In the genomic region with DNA sequence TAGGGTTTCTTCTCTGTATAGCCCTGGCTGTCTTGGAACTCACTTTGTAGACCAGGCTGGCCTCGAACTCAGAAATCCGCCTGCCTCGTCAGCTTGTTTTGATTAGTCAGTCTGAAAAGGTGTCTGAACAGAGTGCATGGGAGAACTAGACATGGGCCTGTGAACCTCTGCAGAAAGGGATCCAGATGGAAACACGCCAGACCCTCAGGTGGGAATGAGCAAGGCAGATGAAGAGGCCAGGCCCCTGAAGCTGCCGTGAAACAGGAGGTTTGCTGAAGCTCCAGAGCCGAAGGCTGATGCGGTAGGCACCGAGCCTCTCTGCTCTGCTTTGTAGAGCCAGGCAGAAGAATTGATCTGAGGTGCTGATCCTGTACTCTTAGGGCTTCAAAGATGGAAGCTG, we compare ENCODE assay signal across 13 mouse cellular contexts. TPM values are rescaled to one million over a fixed set of nuclear protein-coding genes. Genes with fewer than 3 reads are reported as not detected.
DNase-seq lines count a peak whose midpoint lies in the region; ATAC-seq and TF ChIP-seq lines count a peak whose summit lies in the region.
"Had no signal": no experiment of that assay in that cellular context is flagged by ENCODE, and none has a peak within 500 bp of the region (broad histone marks: within the 10 kb centered on the region; RNA-seq: fewer than 3 reads in every experiment).

No protein-coding gene starts in this region.

- TF ChIP-seq CTCF in hindbrain, postnatal 0 days (IDR thresholded peaks at IDR 0.05; ENCODE audit: low read depth), result no peak
- TF ChIP-seq CTCF in lung, postnatal 0 days (IDR thresholded peaks at IDR 0.05), result no peak

- H3K4me3 ChIP-seq in midbrain, embryonic 11.5 days (ENCODE audit: low read depth, low read length), result no peak overlapping the region
- no peak overlapping the region for H3K4me3 ChIP-seq in midbrain, embryonic 10.5 days
- H3K4me3 ChIP-seq in forebrain, embryonic 13.5 days, result no peak overlapping the region
- H3K4me3 ChIP-seq in hindbrain, postnatal 0 days (ENCODE audit: low read length), result no peak overlapping the region
- no peak overlapping the region; the same call in 1 of the 2 replicates for H3K4me3 ChIP-seq in neural tube, embryonic 13.5 days
- H3K4me3 ChIP-seq in heart, embryonic 10.5 days, result no peak overlapping the region
- no peak overlapping the region for H3K4me3 ChIP-seq in lung, postnatal 0 days (ENCODE audit: low read depth, low read length)
- H3K4me3 ChIP-seq: heart, embryonic 12.5 days; liver, embryonic 13.5 days had no signal

- H3K27me3 ChIP-seq in midbrain, embryonic 11.5 days (ENCODE audit: control insufficient read depth, insufficient read depth, low read length), result no peaks in the 10 kb centered on the region
- H3K27me3 ChIP-seq in midbrain, embryonic 10.5 days (ENCODE audit: low read depth, poor library complexity, severe bottlenecking), result no peaks in the 10 kb centered on the region
- H3K27me3 ChIP-seq in forebrain, embryonic 13.5 days, result no peaks in the 10 kb centered on the region
- no peaks in the 10 kb centered on the region; the same call in 1 of the 2 replicates for H3K27me3 ChIP-seq in hindbrain, postnatal 0 days (ENCODE audit: insufficient read depth, low read length)
- no peaks in the 10 kb centered on the region for H3K27me3 ChIP-seq in neural tube, embryonic 13.5 days
- no peaks in the 10 kb centered on the region for H3K27me3 ChIP-seq in heart, embryonic 10.5 days (ENCODE audit: insufficient read depth, poor library complexity, severe bottlenecking)
- H3K27me3 ChIP-seq in lung, postnatal 0 days (replicated peaks; ENCODE audit: insufficient read depth, low read length), result no peaks in the 10 kb centered on the region
- H3K27me3 ChIP-seq: heart, embryonic 12.5 days had no signal

- no peak for TF ChIP-seq EP300 in lung, postnatal 0 days (IDR thresholded peaks at IDR 0.05)

- no peak for DNase-seq in midbrain, embryonic 11.5 days (ENCODE audit: low spot score, missing footprints)
- no peak for DNase-seq in midbrain, embryonic 10.5 days (ENCODE audit: low spot score)
- DNase-seq in hindbrain, postnatal 0 days (ENCODE audit: low spot score), result no peak
- no peak for DNase-seq in heart, embryonic 10.5 days (ENCODE audit: low spot score)
- no peak for DNase-seq in heart, adult 11 months
- DNase-seq in lung, postnatal 0 days (ENCODE audit: low spot score), result no peak
- DNase-seq: liver, embryonic 13.5 days; right cerebral cortex, postnatal 14 days had no signal

- H3K36me3 ChIP-seq in midbrain, embryonic 11.5 days (ENCODE audit: control insufficient read depth, insufficient read depth, low read length), result peaks cover 7% of the 10 kb centered on the region
- H3K36me3 ChIP-seq in midbrain, embryonic 10.5 days, result peaks cover 52% of the 10 kb centered on the region
- peaks cover 35% of the 10 kb centered on the region for H3K36me3 ChIP-seq in forebrain, embryonic 13.5 days (ENCODE audit: poor library complexity, severe bottlenecking)
- H3K36me3 ChIP-seq in hindbrain, postnatal 0 days (ENCODE audit: insufficient read depth, low read length), result peaks cover 18% of the 10 kb centered on the region; the same call in 1 of the 2 replicates
- H3K36me3 ChIP-seq in neural tube, embryonic 13.5 days, result peaks cover 31% of the 10 kb centered on the region
- peaks cover 44% of the 10 kb centered on the region for H3K36me3 ChIP-seq in heart, embryonic 10.5 days
- no peaks in the 10 kb centered on the region; the same call in 1 of the 2 replicates for H3K36me3 ChIP-seq in lung, postnatal 0 days (ENCODE audit: insufficient read depth, low read length)

- peak overlapping the region; percentile 48; the same call in 1 of the 2 replicates for H3K27ac ChIP-seq in midbrain, embryonic 11.5 days (ENCODE audit: low read depth, low read length)
- H3K27ac ChIP-seq in midbrain, embryonic 10.5 days (replicated peaks), result no peak overlapping the region
- H3K27ac ChIP-seq in forebrain, embryonic 13.5 days, result peak overlapping the region; percentile 68
- H3K27ac ChIP-seq in hindbrain, postnatal 0 days, result peak overlapping the region; percentile 48; the same call in 1 of the 2 replicates
- peak overlapping the region; percentile 81 for H3K27ac ChIP-seq in neural tube, embryonic 13.5 days (replicated peaks)
- no peak overlapping the region for H3K27ac ChIP-seq in heart, embryonic 10.5 days
- no peak overlapping the region for H3K27ac ChIP-seq in lung, postnatal 0 days (ENCODE audit: low read length)
- H3K27ac ChIP-seq: liver, embryonic 13.5 days had no signal

- no peak overlapping the region for H3K4me2 ChIP-seq in midbrain, embryonic 11.5 days
- no peak overlapping the region for H3K4me2 ChIP-seq in forebrain, embryonic 13.5 days
- no peak overlapping the region for H3K4me2 ChIP-seq in hindbrain, postnatal 0 days (ENCODE audit: low read depth, low read length)
- no peak overlapping the region for H3K4me2 ChIP-seq in neural tube, embryonic 13.5 days
- no peak overlapping the region for H3K4me2 ChIP-seq in lung, postnatal 0 days (replicated peaks; ENCODE audit: low read depth, low read length)
- H3K4me2 ChIP-seq: heart, embryonic 12.5 days; liver, embryonic 13.5 days had no signal

- no peaks in the 10 kb centered on the region for H3K9me3 ChIP-seq in midbrain, embryonic 11.5 days (ENCODE audit: control insufficient read depth, low read length)
- no peaks in the 10 kb centered on the region for H3K9me3 ChIP-seq in midbrain, embryonic 10.5 days (replicated peaks)
- H3K9me3 ChIP-seq in forebrain, embryonic 13.5 days (replicated peaks), result no peaks in the 10 kb centered on the region
- no peaks in the 10 kb centered on the region for H3K9me3 ChIP-seq in hindbrain, postnatal 0 days (ENCODE audit: low read length)
- no peaks in the 10 kb centered on the region for H3K9me3 ChIP-seq in neural tube, embryonic 13.5 days
- no peaks in the 10 kb centered on the region for H3K9me3 ChIP-seq in heart, embryonic 10.5 days
- H3K9me3 ChIP-seq in lung, postnatal 0 days (ENCODE audit: low read length), result no peaks in the 10 kb centered on the region
- H3K9me3 ChIP-seq: heart, embryonic 12.5 days; liver, embryonic 13.5 days had no signal

- no peak overlapping the region for H3K9ac ChIP-seq in midbrain, embryonic 11.5 days (ENCODE audit: low read length)
- H3K9ac ChIP-seq in forebrain, embryonic 13.5 days, result 0 out of 2 replicates have a peak overlapping the region, but pooled peaks have one; percentile 8
- 0 out of 2 replicates have a peak overlapping the region, but pooled peaks have one; percentile 24 for H3K9ac ChIP-seq in hindbrain, postnatal 0 days (replicated peaks; ENCODE audit: low read length)
- peak overlapping the region; percentile 55 for H3K9ac ChIP-seq in neural tube, embryonic 13.5 days
- H3K9ac ChIP-seq in lung, postnatal 0 days (replicated peaks; ENCODE audit: low read depth), result no peak overlapping the region
- H3K9ac ChIP-seq: heart, embryonic 12.5 days; liver, embryonic 13.5 days had no signal

- WGBS in midbrain, embryonic 11.5 days, result 86% methylated on average over 8 of the region's 8 CpGs
- WGBS in midbrain, embryonic 10.5 days, result 88% methylated on average over 8 of the region's 8 CpGs
- WGBS in forebrain, embryonic 13.5 days, result 80% methylated on average over 8 of the region's 8 CpGs
- WGBS in hindbrain, postnatal 0 days, result 79% methylated on average over 8 of the region's 8 CpGs
- WGBS in neural tube, embryonic 13.5 days, result 85% methylated on average over 8 of the region's 8 CpGs
- 81% methylated on average over 8 of the region's 8 CpGs for WGBS in heart, embryonic 10.5 days
- 82% methylated on average over 8 of the region's 8 CpGs for WGBS in lung, postnatal 0 days

- ATAC-seq in midbrain, embryonic 11.5 days (ENCODE audit: low FRiP score), result no peak
- ATAC-seq in forebrain, embryonic 13.5 days, result no peak
- no peak for ATAC-seq in hindbrain, postnatal 0 days
- no peak for ATAC-seq in neural tube, embryonic 13.5 days (ENCODE audit: low read depth)
- ATAC-seq in lung, postnatal 0 days, result no peak
- ATAC-seq: CD4-positive, CD25-positive, alpha-beta regulatory T cell, adult 4 months had no signal

- H3K4me1 ChIP-seq in midbrain, embryonic 11.5 days (ENCODE audit: control insufficient read depth, insufficient read depth, low read length), result peaks cover 26% of the 10 kb centered on the region
- H3K4me1 ChIP-seq in midbrain, embryonic 10.5 days, result peaks cover 55% of the 10 kb centered on the region
- H3K4me1 ChIP-seq in forebrain, embryonic 13.5 days, result peaks cover 55% of the 10 kb centered on the region
- peaks cover 24% of the 10 kb centered on the region for H3K4me1 ChIP-seq in hindbrain, postnatal 0 days (ENCODE audit: insufficient read depth, low read length)
- peaks cover 56% of the 10 kb centered on the region for H3K4me1 ChIP-seq in neural tube, embryonic 13.5 days (replicated peaks)
- H3K4me1 ChIP-seq in heart, embryonic 10.5 days, result peaks cover 46% of the 10 kb centered on the region
- peaks cover 9% of the 10 kb centered on the region; the same call in 1 of the 2 replicates for H3K4me1 ChIP-seq in lung, postnatal 0 days (ENCODE audit: insufficient read depth, low read depth, low read length)

RNA-seq across cellular contexts. Expression of gene Lzts2, which starts 2.0 kb away (rescaled TPM):
- 35.7 and 44.1 TPM in 2 replicates for polyA plus RNA-seq in midbrain, embryonic 11.5 days (2014; fragmentation: Nextera tagmentation; extraction: Ambion mirVana)
- polyA plus RNA-seq in midbrain, embryonic 10.5 days (2016; fragmentation: Nextera tagmentation; extraction: Ambion mirVana), result 55.1 and 58.4 TPM in 2 replicates
- 24.5 and 24.7 TPM in 2 replicates for polyA plus RNA-seq in forebrain, embryonic 13.5 days (2015; fragmentation: Nextera tagmentation; extraction: Ambion mirVana)
- total RNA-seq in hindbrain, postnatal 0 days (2014; rRNA removed), result 44.1 and 44.7 TPM in 2 replicates
- polyA plus RNA-seq in hindbrain, postnatal 0 days (2015; fragmentation: Nextera tagmentation; extraction: Ambion mirVana), result 16.4 and 17.0 TPM in 2 replicates
- polyA plus RNA-seq in neural tube, embryonic 13.5 days (2015; fragmentation: Nextera tagmentation; extraction: Ambion mirVana), result 29.1 and 30.8 TPM in 2 replicates
- 47.5 and 61.4 TPM in 2 replicates for polyA plus RNA-seq in heart, embryonic 10.5 days (2016; fragmentation: Nextera tagmentation; extraction: Ambion mirVana)
- polyA plus RNA-seq in lung, postnatal 0 days (2015; fragmentation: Nextera tagmentation; extraction: Ambion mirVana), result 56.0 and 59.4 TPM in 2 replicates

RNA-seq across cellular contexts. Expression of gene Mrpl43, which starts 6.0 kb away (rescaled TPM):
- polyA plus RNA-seq in midbrain, embryonic 11.5 days (2014; fragmentation: Nextera tagmentation; extraction: Ambion mirVana), result 67.3 and 69.6 TPM in 2 replicates
- polyA plus RNA-seq in midbrain, embryonic 10.5 days (2016; fragmentation: Nextera tagmentation; extraction: Ambion mirVana), result 71.6 and 72.9 TPM in 2 replicates
- polyA plus RNA-seq in forebrain, embryonic 13.5 days (2015; fragmentation: Nextera tagmentation; extraction: Ambion mirVana), result 82.2 and 89.7 TPM in 2 replicates
- total RNA-seq in hindbrain, postnatal 0 days (2014; rRNA removed), result 97.1 and 98.4 TPM in 2 replicates
- 109 and 115 TPM in 2 replicates for polyA plus RNA-seq in hindbrain, postnatal 0 days (2015; fragmentation: Nextera tagmentation; extraction: Ambion mirVana)
- polyA plus RNA-seq in neural tube, embryonic 13.5 days (2015; fragmentation: Nextera tagmentation; extraction: Ambion mirVana), result 84.9 and 94.8 TPM in 2 replicates
- 63.8 and 66.3 TPM in 2 replicates for polyA plus RNA-seq in heart, embryonic 10.5 days (2016; fragmentation: Nextera tagmentation; extraction: Ambion mirVana)
- 62.6 and 63.3 TPM in 2 replicates for polyA plus RNA-seq in lung, postnatal 0 days (2015; fragmentation: Nextera tagmentation; extraction: Ambion mirVana)

RNA-seq across cellular contexts. Expression of gene Twnk, which starts 6.8 kb away (rescaled TPM):
- polyA plus RNA-seq in midbrain, embryonic 11.5 days (2014; fragmentation: Nextera tagmentation; extraction: Ambion mirVana), result 13.8 and 14.2 TPM in 2 replicates
- polyA plus RNA-seq in midbrain, embryonic 10.5 days (2016; fragmentation: Nextera tagmentation; extraction: Ambion mirVana), result 31.4 and 33.6 TPM in 2 replicates
- 21.1 and 22.2 TPM in 2 replicates for polyA plus RNA-seq in forebrain, embryonic 13.5 days (2015; fragmentation: Nextera tagmentation; extraction: Ambion mirVana)
- total RNA-seq in hindbrain, postnatal 0 days (2014; rRNA removed), result 7.5 and 8.6 TPM in 2 replicates
- 8.2 and 8.5 TPM in 2 replicates for polyA plus RNA-seq in hindbrain, postnatal 0 days (2015; fragmentation: Nextera tagmentation; extraction: Ambion mirVana)
- 15.6 and 17.0 TPM in 2 replicates for polyA plus RNA-seq in neural tube, embryonic 13.5 days (2015; fragmentation: Nextera tagmentation; extraction: Ambion mirVana)
- polyA plus RNA-seq in heart, embryonic 10.5 days (2016; fragmentation: Nextera tagmentation; extraction: Ambion mirVana), result 24.4 and 27.0 TPM in 2 replicates
- 7.5 and 7.9 TPM in 2 replicates for polyA plus RNA-seq in lung, postnatal 0 days (2015; fragmentation: Nextera tagmentation; extraction: Ambion mirVana)

RNA-seq across cellular contexts. Expression of gene Sema4g, which starts 23.3 kb away (rescaled TPM):
- polyA plus RNA-seq in midbrain, embryonic 11.5 days (2014; fragmentation: Nextera tagmentation; extraction: Ambion mirVana), result 4.4 and 4.7 TPM in 2 replicates
- polyA plus RNA-seq in midbrain, embryonic 10.5 days (2016; fragmentation: Nextera tagmentation; extraction: Ambion mirVana), result 3.1 and 5.4 TPM in 2 replicates
- polyA plus RNA-seq in forebrain, embryonic 13.5 days (2015; fragmentation: Nextera tagmentation; extraction: Ambion mirVana), result 9.7 and 11.7 TPM in 2 replicates
- total RNA-seq in hindbrain, postnatal 0 days (2014; rRNA removed), result 66.9 and 81.0 TPM in 2 replicates
- polyA plus RNA-seq in hindbrain, postnatal 0 days (2015; fragmentation: Nextera tagmentation; extraction: Ambion mirVana), result 14.2 and 15.7 TPM in 2 replicates
- 16.7 and 17.4 TPM in 2 replicates for polyA plus RNA-seq in neural tube, embryonic 13.5 days (2015; fragmentation: Nextera tagmentation; extraction: Ambion mirVana)
- 1.3 and 3.4 TPM in 2 replicates for polyA plus RNA-seq in heart, embryonic 10.5 days (2016; fragmentation: Nextera tagmentation; extraction: Ambion mirVana)
- polyA plus RNA-seq in lung, postnatal 0 days (2015; fragmentation: Nextera tagmentation; extraction: Ambion mirVana), result 0.47 and 1.0 TPM in 2 replicates
- total RNA-seq: neutrophil, adult 5-6 weeks had no signal

RNA-seq across cellular contexts. Expression of gene Pdzd7, which starts 33.3 kb away (rescaled TPM):
- 0.17 and 0.19 TPM in 2 replicates for polyA plus RNA-seq in midbrain, embryonic 11.5 days (2014; fragmentation: Nextera tagmentation; extraction: Ambion mirVana)
- polyA plus RNA-seq in midbrain, embryonic 10.5 days (2016; fragmentation: Nextera tagmentation; extraction: Ambion mirVana), result 0.19 and 0.34 TPM in 2 replicates
- 0.92 and 1.5 TPM in 2 replicates for polyA plus RNA-seq in forebrain, embryonic 13.5 days (2015; fragmentation: Nextera tagmentation; extraction: Ambion mirVana)
- 4.8 and 7.7 TPM in 2 replicates for total RNA-seq in hindbrain, postnatal 0 days (2014; rRNA removed)
- 1.9 and 2.5 TPM in 2 replicates for polyA plus RNA-seq in hindbrain, postnatal 0 days (2015; fragmentation: Nextera tagmentation; extraction: Ambion mirVana)
- 1.0 and 1.4 TPM in 2 replicates for polyA plus RNA-seq in neural tube, embryonic 13.5 days (2015; fragmentation: Nextera tagmentation; extraction: Ambion mirVana)
- polyA plus RNA-seq in heart, embryonic 10.5 days (2016; fragmentation: Nextera tagmentation; extraction: Ambion mirVana), result 0.34 and 0.55 TPM in 2 replicates
- polyA plus RNA-seq in lung, postnatal 0 days (2015; fragmentation: Nextera tagmentation; extraction: Ambion mirVana), result 0.12 and 0.13 TPM in 2 replicates
- total RNA-seq: neutrophil, adult 5-6 weeks had no signal
- polyA plus RNA-seq: CD4-positive, CD25-positive, alpha-beta regulatory T cell, adult 4 months; liver, embryonic 13.5 days had no signal

Comparison
In these comparisons a context has a peak if more than half of its experiments do, and no peak if none do; other contexts are left out.
1. H3K27ac ChIP-seq: peak in midbrain, embryonic 11.5 days (single experiment), forebrain, embryonic 13.5 days (single experiment), hindbrain, postnatal 0 days (single experiment) and neural tube, embryonic 13.5 days (single experiment); none in midbrain, embryonic 10.5 days (single experiment), heart, embryonic 10.5 days (single experiment) and lung, postnatal 0 days (single experiment).
2. H3K9ac ChIP-seq: peak in forebrain, embryonic 13.5 days (single experiment), hindbrain, postnatal 0 days (single experiment) and neural tube, embryonic 13.5 days (single experiment); none in midbrain, embryonic 11.5 days (single experiment) and lung, postnatal 0 days (single experiment).